Mouse (Mus musculus): ENCODE results near the gene Wnt7b. TPM values are rescaled to one million over a fixed set of nuclear protein-coding genes. Genes with fewer than 3 reads are reported as not detected.
A peak's percentile ranks its signal among the peaks of the same experiment; 100 is the strongest.

Gene Wnt7b
- polyA plus RNA-seq, 1 experiment from 2014 or later = 15.7 TPM

DNA sequence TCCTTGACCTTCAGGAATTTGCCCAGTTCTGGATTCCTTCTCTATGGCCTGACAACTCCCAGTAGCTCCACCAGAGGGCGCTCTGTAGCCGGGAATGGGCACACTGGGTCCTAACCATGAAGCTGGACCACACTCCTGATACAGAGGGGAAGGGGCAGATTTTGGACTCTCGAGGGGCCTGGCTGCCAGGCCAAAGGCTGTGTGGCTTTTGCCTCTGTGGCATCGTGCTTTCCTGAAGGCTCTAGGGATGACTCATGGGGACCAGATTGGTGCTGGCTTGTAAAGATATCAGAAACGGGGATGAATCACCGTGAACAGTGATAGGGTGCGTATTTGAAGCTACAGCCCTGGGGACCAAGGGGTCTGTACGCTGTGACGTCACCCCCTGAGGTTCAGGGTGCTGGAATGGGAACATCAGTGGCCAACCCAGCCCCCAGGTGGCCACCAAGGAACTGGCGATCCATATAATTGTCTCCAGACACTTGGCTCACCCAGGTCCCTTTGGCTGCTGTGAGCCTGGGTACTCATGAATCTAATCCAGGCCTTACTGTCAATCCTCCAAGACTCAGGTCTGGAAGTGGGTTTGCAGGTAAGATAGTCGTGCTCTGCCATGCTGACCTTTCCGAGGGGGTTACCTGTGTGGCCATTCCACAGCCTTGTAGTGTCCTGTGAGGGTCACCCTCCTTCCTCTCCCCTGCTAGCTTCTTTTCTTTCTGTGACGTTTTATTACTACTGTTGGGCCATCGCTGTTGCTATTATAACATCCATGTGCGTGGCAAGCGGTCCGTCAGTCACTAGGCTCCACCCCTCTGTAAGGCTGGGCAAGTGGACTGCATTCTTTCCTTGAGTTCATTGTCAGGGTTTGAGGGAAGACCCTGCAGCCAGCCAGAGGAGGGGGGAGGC lies 17.0 kb upstream of the Wnt7b start:
- ATAC-seq (ENCODE audit: low read depth) = peak; percentile 24; the same call in 1 of the 2 replicates
- WGBS = 47% methylated on average over 17 of the region's 17 CpGs
- no peak overlapping the region; the same call in 1 of the 2 replicates for H3K27ac ChIP-seq (replicated peaks; ENCODE audit: low read depth, low read length)

DNA sequence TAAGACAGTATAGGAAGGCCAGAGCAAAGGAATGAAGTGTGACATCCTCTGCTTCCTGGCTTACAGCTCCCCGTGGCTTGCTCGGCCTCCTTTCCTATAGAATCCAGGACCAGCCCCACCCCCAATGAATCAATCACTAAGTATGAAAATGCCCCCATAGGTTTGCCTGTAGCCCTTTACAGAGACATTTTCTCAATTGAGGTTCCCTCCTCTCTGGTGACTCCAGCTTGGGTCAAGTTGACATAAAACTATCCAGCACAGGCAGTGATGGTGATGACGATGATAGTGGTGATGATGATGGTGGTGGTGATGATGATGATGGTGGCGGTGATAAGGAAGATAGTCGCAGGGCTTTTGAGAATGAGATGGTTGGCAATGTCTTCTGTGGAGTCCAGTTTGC lies 16.2 kb upstream of the Wnt7b start:
- DNase-seq (ENCODE audit: low spot score) (no peak), ATAC-seq (ENCODE audit: low read depth) (no peak)
- peaks cover 13% of the 10 kb centered on the region for H3K4me1 ChIP-seq (ENCODE audit: control insufficient read depth, insufficient read depth, low read length)
- H3K9ac ChIP-seq (ENCODE audit: low read depth, low read length) = no peak overlapping the region
- no peak overlapping the region for H3K4me3 ChIP-seq (ENCODE audit: low read depth, low read length)
- no peaks in the 10 kb centered on the region for H3K9me3 ChIP-seq (ENCODE audit: control insufficient read depth, low read length)
- no peaks in the 10 kb centered on the region for H3K27me3 ChIP-seq (replicated peaks; ENCODE audit: control insufficient read depth, insufficient read depth, low read length)
- no peak overlapping the region for H3K27ac ChIP-seq (replicated peaks; ENCODE audit: low read depth, low read length)
- H3K4me2 ChIP-seq (ENCODE audit: low read depth, low read length) = no peak overlapping the region
- WGBS = 65% methylated on average over 5 of the region's 5 CpGs
- no peaks in the 10 kb centered on the region for H3K36me3 ChIP-seq (ENCODE audit: control insufficient read depth, insufficient read depth, low read length)

More for the DNA sequence above, 17.0 kb upstream of the Wnt7b start:
- no peaks in the 10 kb centered on the region for H3K36me3 ChIP-seq (ENCODE audit: control insufficient read depth, insufficient read depth, low read length)
- no peak overlapping the region for H3K9ac ChIP-seq (ENCODE audit: low read depth, low read length)
- no peak overlapping the region for H3K4me2 ChIP-seq (ENCODE audit: low read depth, low read length)
- no peaks in the 10 kb centered on the region for H3K27me3 ChIP-seq (replicated peaks; ENCODE audit: control insufficient read depth, insufficient read depth, low read length)
- no peaks in the 10 kb centered on the region for H3K9me3 ChIP-seq (ENCODE audit: control insufficient read depth, low read length)
- DNase-seq (ENCODE audit: low spot score) = no peak
- H3K4me3 ChIP-seq (ENCODE audit: low read depth, low read length) = no peak overlapping the region
- H3K4me1 ChIP-seq (ENCODE audit: control insufficient read depth, insufficient read depth, low read length) = peaks cover 13% of the 10 kb centered on the region

DNA sequence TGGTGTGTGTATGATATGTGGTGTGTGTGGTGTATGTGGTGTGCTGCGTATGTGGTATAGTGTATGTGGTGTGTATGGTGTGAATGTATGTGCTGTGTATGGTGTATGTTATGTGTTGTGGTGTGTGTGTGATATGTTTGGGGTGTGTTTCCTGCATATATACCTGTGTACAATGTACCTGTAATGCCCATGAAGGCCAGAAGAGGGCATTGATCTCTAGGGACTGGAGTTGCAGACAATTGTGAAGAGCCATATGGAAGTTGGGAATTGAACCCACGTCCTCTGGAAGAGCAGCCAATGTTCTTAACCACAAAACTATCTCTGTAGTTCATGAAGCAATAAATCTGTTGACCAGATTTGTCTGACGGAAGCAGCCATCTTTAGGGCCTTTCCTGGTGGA lies 15.1 kb upstream of the Wnt7b start:
- no peak overlapping the region for H3K4me2 ChIP-seq (ENCODE audit: low read depth, low read length)
- H3K27me3 ChIP-seq (replicated peaks; ENCODE audit: control insufficient read depth, insufficient read depth, low read length) = no peaks in the 10 kb centered on the region
- no peak overlapping the region for H3K27ac ChIP-seq (replicated peaks; ENCODE audit: low read depth, low read length)
- DNase-seq (ENCODE audit: low spot score) (no peak), ATAC-seq (ENCODE audit: low read depth) (no peak)
- H3K9ac ChIP-seq (ENCODE audit: low read depth, low read length) = no peak overlapping the region
- H3K9me3 ChIP-seq (ENCODE audit: control insufficient read depth, low read length) = no peaks in the 10 kb centered on the region
- no peak overlapping the region for H3K4me3 ChIP-seq (ENCODE audit: low read depth, low read length)
- 63% methylated on average over 3 of the region's 3 CpGs for WGBS
- no peaks in the 10 kb centered on the region for H3K36me3 ChIP-seq (ENCODE audit: control insufficient read depth, insufficient read depth, low read length)
- peaks cover 13% of the 10 kb centered on the region for H3K4me1 ChIP-seq (ENCODE audit: control insufficient read depth, insufficient read depth, low read length)

DNA sequence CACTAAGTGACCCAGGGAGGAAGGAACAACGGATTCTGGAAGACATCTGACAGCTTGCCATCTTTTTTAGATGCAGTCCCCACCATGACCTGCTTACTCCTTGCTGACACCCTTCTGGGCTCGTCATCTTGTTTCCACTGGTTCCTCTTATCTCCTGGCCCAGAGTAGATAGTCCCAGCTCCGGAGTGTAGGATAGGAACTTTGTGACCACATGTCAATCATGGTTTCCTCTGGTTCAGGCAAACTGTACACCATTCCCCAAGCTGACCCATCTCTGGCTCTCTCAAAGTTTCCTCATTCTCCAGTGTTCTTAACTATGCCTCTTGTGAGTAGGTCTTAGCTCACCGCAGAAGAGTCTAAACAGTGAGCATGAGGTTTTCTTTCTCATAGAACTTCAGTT lies 10.4 kb upstream of the Wnt7b start:
- Histone ChIP-seq H3K27me3 (replicated peaks; ENCODE audit: control insufficient read depth, insufficient read depth, low read length) (no peaks in the 10 kb centered on the region), H3K4me1 (ENCODE audit: control insufficient read depth, insufficient read depth, low read length) (no peaks in the 10 kb centered on the region), H3K9me3 (ENCODE audit: control insufficient read depth, low read length) (no peaks in the 10 kb centered on the region), H3K4me2 (ENCODE audit: low read depth, low read length) (no peak overlapping the region), H3K27ac (replicated peaks; ENCODE audit: low read depth, low read length) (no peak overlapping the region), H3K36me3 (ENCODE audit: control insufficient read depth, insufficient read depth, low read length) (no peaks in the 10 kb centered on the region), H3K9ac (ENCODE audit: low read depth, low read length) (no peak overlapping the region), H3K4me3 (ENCODE audit: low read depth, low read length) (no peak overlapping the region)
- no peak for DNase-seq (ENCODE audit: low spot score)
- ATAC-seq (ENCODE audit: low read depth) = no peak
- 87% methylated on average over 4 of the region's 4 CpGs for WGBS

DNA sequence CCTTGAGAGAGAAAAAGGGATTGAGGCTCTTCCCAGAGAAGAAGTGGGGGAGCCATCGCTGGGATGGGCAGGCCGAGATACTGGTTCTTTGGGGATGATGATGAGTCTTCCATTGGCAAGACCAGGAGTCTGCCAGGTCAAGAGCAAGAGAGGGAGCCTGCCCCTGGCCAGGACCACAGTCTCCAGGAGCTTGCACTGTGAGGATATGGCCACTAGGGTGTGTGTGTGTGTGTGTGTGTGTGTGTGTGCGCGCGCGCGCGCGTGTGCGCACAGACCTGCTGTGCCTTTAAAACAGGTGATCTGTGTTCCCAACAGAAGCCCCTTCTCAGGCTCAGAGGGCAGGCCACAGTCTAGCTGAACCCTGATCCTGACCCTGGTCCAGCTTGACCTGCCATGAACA lies 8.6 kb upstream of the Wnt7b start:
- 90% methylated on average over 10 of the region's 10 CpGs for WGBS
- ATAC-seq (ENCODE audit: low read depth) = no peak
- no peak for DNase-seq (ENCODE audit: low spot score)
- peaks cover 2% of the 10 kb centered on the region for H3K27me3 ChIP-seq (replicated peaks; ENCODE audit: control insufficient read depth, insufficient read depth, low read length)
- H3K4me2 ChIP-seq (ENCODE audit: low read depth, low read length) = no peak overlapping the region
- H3K9ac ChIP-seq (ENCODE audit: low read depth, low read length) = no peak overlapping the region
- H3K27ac ChIP-seq (replicated peaks; ENCODE audit: low read depth, low read length) = no peak overlapping the region
- no peaks in the 10 kb centered on the region for H3K4me1 ChIP-seq (ENCODE audit: control insufficient read depth, insufficient read depth, low read length)
- H3K36me3 ChIP-seq (ENCODE audit: control insufficient read depth, insufficient read depth, low read length) = no peaks in the 10 kb centered on the region
- no peak overlapping the region for H3K4me3 ChIP-seq (ENCODE audit: low read depth, low read length)
- H3K9me3 ChIP-seq (ENCODE audit: control insufficient read depth, low read length) = peaks cover 6% of the 10 kb centered on the region; the same call in 1 of the 2 replicates

DNA sequence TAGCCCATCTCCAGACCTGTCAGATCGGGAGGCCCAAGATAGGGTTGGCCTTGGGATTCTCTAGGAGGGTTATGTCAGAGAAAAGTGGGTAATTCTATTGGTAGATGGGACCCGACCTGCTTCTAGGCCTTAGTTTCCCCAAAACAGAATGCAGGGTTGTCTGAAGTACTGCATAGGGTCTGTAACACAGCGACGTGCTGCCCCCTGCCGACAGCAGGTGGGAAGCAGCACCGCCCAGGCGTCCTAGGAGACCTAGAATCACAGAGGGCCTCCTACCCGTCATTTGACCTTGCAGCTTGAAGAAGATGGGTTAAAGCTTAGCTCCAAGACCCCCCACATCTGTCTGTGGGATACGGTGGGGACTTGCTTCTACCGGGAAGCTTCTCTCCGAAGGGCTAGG lies 1.2 kb upstream of the Wnt7b start:
- Histone ChIP-seq H3K4me2 (ENCODE audit: low read depth, low read length) (no peak overlapping the region), H3K9ac (ENCODE audit: low read depth, low read length) (no peak overlapping the region), H3K27me3 (replicated peaks; ENCODE audit: control insufficient read depth, insufficient read depth, low read length) (peaks cover 58% of the 10 kb centered on the region), H3K4me1 (ENCODE audit: control insufficient read depth, insufficient read depth, low read length) (no peaks in the 10 kb centered on the region; the same call in 1 of the 2 replicates), H3K36me3 (ENCODE audit: control insufficient read depth, insufficient read depth, low read length) (no peaks in the 10 kb centered on the region), H3K9me3 (ENCODE audit: control insufficient read depth, low read length) (peaks cover 6% of the 10 kb centered on the region; the same call in 1 of the 2 replicates), H3K4me3 (ENCODE audit: low read depth, low read length) (no peak overlapping the region), H3K27ac (replicated peaks; ENCODE audit: low read depth, low read length) (no peak overlapping the region)
- DNase-seq (ENCODE audit: low spot score) (no peak), ATAC-seq (ENCODE audit: low read depth) (peak; percentile 74)
- WGBS = 2% methylated on average over 11 of the region's 11 CpGs

DNA sequence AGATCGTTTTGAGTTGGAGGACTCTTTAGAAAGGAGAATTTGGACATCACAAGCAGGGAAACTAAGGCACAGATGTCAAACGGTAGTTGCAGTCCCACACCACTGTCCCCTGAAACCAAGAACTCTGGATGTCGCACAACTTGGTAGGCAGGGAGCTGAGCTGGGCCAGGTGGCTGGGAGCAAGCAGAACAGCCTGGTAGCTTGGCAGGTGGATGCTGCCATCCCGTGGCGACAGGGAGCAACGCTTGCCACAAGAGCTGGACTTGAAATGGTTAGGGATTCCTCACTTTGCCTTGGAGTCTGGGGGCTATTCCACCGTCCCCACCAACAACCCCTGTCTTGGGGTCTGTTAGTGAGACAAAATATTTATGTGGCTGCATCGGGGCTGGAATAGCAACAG lies 751 bp upstream of the Wnt7b start:
- Histone ChIP-seq H3K4me1 (ENCODE audit: control insufficient read depth, insufficient read depth, low read length) (peaks cover under 1% of the 10 kb centered on the region), H3K9me3 (ENCODE audit: control insufficient read depth, low read length) (peaks cover 6% of the 10 kb centered on the region; the same call in 1 of the 2 replicates), H3K4me2 (ENCODE audit: low read depth, low read length) (no peak overlapping the region), H3K9ac (ENCODE audit: low read depth, low read length) (no peak overlapping the region), H3K27ac (replicated peaks; ENCODE audit: low read depth, low read length) (no peak overlapping the region), H3K4me3 (ENCODE audit: low read depth, low read length) (peak overlapping the region; percentile 8; the same call in 1 of the 2 replicates), H3K36me3 (ENCODE audit: control insufficient read depth, insufficient read depth, low read length) (no peaks in the 10 kb centered on the region), H3K27me3 (replicated peaks; ENCODE audit: control insufficient read depth, insufficient read depth, low read length) (peaks cover 62% of the 10 kb centered on the region)
- ATAC-seq (ENCODE audit: low read depth) = peak; percentile 83
- WGBS = under 1% methylated on average over 8 of the region's 8 CpGs
- peak; percentile 91 for DNase-seq (ENCODE audit: low spot score)

DNA sequence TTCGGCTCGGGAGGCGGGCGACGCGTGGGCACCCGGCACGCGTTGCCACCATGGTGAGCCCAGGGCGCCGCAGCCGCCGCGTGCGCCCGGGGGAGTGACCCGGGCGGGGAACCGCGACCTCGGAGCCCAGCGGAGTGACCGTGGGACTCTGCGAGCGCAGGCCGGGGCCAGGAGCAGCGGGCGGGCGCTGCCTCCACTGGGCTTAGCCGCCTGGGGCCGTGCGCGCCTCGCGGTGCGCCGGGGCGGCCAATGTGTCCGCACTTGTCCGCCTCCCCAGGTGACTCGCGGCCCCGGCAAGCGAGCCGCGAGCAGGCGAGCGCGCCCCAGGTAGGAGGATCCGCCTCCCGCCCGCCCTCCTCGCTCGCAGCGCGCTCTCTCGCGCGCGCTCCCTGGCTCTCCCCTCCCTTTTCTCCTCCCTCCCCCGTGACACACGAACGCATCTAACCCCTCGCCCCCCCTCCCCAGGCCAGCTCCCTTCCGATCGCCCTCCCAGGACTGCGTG lies 659 bp downstream of the Wnt7b start:
- H3K27ac ChIP-seq (replicated peaks; ENCODE audit: low read depth, low read length) = peak overlapping the region; percentile 39; the same call in 1 of the 2 replicates
- ATAC-seq (ENCODE audit: low read depth) = peak; percentile 21; the same call in 1 of the 2 replicates
- no peak for DNase-seq (ENCODE audit: low spot score)
- peak overlapping the region; percentile 96 for H3K4me2 ChIP-seq (ENCODE audit: low read depth, low read length)
- peaks cover 4% of the 10 kb centered on the region; the same call in 1 of the 2 replicates for H3K9me3 ChIP-seq (ENCODE audit: control insufficient read depth, low read length)
- peak overlapping the region; percentile 62 for H3K4me3 ChIP-seq (ENCODE audit: low read depth, low read length)
- 0% methylated on average over 7 of the region's 67 CpGs for WGBS
- no peaks in the 10 kb centered on the region for H3K36me3 ChIP-seq (ENCODE audit: control insufficient read depth, insufficient read depth, low read length)
- peak overlapping the region; percentile 64 for H3K9ac ChIP-seq (ENCODE audit: low read depth, low read length)
- peaks cover 15% of the 10 kb centered on the region for H3K4me1 ChIP-seq (ENCODE audit: control insufficient read depth, insufficient read depth, low read length)
- H3K27me3 ChIP-seq (replicated peaks; ENCODE audit: control insufficient read depth, insufficient read depth, low read length) = peaks cover 75% of the 10 kb centered on the region

Measured in embryonic facial prominence, embryonic 14.5 days (tissue).